Mouse (Mus musculus) liver, postnatal 0 days (tissue): ENCODE results near the gene Gcc1.
A peak's percentile ranks its signal among the peaks of the same experiment; 100 is the strongest.

ENCODE experiments used
- CTCF ChIP-seq: sonication (generic); IDR thresholded peaks from 2 replicates; pipeline ENCODE4 v1.5.1; 2016; ENCODE audit warnings: antibody characterized with exemption, low read depth
- EP300 ChIP-seq: IDR thresholded peaks from 2 replicates; pipeline ENCODE4 v1.6.1; 2016; ENCODE audit warnings: antibody characterized with exemption, low read depth, mild to moderate bottlenecking

DNA sequence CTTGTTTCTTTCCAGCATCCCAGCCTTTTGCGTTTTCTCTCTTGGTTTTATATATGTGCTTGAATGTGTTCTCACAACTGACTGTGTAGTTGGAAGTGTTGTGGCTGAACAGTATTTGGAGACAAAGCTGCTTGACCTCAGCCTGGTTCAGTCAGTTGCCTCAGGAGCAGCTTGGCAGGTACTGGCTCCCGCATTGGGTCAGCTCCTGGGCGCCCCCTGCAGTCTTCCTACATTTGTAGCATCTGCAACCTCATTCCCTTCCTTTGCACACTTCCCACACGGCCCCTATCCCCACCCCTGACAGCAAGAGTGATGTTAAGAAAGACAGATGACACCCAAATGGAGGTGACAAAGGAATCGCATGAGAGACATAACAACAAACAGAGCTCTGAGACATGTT, 32.3 kb upstream of the Gcc1 start:
- 0 out of 2 replicates have a peak, but pooled peaks have one; percentile 10 for TF ChIP-seq EP300
- TF ChIP-seq CTCF = peak; percentile 86
